Mouse (Mus musculus): ENCODE measurements at regions not wholly inside any gene's neighbourhood (a gene's known extent, or its start where the extent isn't known, plus 50 kb on each side); places are given as distances from the start of the nearest gene placed in this dataset.

DNA sequence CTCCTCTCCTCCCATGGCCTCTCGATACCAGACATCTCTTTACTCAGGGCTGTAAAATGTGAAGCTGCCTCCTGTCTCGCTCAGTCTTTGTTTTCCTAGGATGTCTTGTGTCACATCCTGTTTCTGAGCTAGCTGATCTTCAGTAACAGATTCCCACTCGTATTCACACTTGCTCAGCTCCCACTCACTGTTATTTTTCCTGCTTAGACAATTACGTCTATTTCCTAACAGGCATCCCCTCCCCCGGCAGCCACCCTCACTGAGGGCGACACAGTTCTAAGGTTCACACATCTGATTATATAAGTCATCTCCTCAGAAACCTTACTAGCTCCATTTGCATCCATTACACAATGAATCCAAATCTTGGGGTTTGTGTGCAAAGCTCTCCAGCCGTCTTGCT, 74.9 kb upstream of the Pde7b start:
- no peak for ATAC-seq (replicated peaks; ENCODE audit: insufficient number of reproducible peaks, low FRiP score, low TSS enrichment, poor library complexity, severe bottlenecking)

DNA sequence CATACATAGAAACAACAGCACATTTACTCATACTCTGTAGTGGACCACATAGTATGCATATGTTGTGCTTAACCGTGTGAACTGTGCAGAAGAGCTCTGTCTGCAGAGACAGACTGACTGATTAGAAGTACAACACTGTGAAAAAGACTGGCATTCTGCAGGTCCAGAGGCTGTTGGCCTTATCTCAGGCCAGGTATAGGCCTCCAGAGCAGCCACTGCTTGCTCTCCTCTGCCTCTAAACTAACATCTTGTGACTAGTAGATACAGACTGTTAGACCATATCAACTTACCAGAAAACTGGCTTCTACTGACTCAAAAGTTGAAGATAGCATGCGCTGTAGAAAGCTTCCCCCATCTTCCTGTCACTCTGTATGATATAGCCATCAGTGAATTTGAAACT, 73.5 kb upstream of the Pde7b start:
- ATAC-seq (replicated peaks; ENCODE audit: insufficient number of reproducible peaks, low FRiP score, low TSS enrichment, poor library complexity, severe bottlenecking) = no peak

DNA sequence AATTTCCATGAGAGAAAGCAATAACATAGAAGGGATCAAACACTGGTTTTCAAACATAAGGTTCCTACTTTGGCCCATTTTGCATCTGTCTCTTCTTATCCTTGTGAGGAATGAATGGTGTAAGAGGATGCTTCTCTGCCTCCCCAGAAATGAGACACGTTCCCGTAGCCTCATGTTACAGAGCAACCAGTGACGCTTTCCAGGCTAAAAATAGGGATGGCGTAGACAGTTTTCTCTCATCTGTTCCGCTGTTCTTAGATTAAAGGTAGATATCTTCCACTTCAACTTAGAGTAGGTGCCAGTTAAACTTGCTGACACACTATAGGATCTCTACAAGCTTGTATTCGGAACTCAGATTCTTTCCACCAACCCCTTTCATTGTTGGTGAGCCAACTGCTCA, 69.1 kb upstream of the Pde7b start:
- no peak for ATAC-seq (replicated peaks; ENCODE audit: insufficient number of reproducible peaks, low FRiP score, low TSS enrichment, poor library complexity, severe bottlenecking)

DNA sequence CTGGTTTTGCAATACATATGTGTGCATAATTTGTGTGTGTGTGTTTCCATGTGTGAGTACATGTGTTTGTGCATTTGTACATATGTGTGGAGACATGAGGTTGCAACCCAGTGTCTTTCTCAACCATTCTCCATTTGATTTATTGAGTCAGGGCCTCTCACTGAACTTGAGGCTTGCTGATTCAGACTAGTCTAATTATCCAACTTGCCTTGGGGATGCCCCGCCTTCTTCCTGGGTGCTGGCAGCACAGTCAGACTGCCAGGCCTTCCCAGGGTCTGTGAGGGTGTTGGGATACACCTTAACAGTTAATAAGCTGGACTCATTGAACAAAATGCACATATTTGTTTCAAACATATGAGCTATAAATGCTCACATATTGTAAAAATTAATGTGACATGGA, 56.1 kb upstream of the Pde7b start:
- no peak for ATAC-seq (replicated peaks; ENCODE audit: insufficient number of reproducible peaks, low FRiP score, low TSS enrichment, poor library complexity, severe bottlenecking)

DNA sequence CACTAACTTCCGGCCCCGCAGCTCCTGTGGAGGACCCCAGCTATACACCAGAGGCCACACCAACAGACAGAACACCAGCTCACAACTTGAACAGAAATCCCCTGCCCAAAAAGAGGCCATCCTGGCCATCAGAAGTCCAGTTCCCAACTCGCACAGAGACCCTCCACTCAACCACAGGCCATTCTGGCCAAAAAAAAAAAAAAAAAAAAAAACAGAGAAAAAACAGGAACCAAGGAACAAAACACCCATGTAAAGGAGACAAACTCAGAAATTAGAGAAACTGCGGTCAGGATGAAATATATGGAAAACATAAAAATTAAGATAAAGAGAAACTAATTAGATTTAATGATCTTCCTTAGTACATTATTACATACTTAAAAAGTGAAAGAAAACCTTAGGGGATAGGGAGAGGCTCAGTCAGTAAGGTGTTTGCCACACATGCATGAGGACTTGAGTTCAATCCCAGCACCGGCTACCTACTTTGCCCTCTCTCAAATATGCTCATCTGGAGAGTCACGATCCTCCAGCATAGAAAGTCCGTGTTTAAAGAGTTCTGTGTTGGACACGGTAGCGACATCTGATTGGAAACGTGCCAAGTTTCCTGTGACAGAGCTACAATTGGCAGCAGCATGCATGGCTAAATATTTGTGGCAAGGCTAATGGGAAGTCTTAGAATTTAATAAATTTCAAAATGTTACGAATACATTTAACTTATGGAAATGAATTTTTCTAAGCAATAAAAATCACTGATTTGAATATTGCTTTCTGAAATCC, 51.9 kb upstream of the Pde7b start:
- ATAC-seq (replicated peaks; ENCODE audit: insufficient number of reproducible peaks, low FRiP score, low TSS enrichment, poor library complexity, severe bottlenecking) = no peak

DNA sequence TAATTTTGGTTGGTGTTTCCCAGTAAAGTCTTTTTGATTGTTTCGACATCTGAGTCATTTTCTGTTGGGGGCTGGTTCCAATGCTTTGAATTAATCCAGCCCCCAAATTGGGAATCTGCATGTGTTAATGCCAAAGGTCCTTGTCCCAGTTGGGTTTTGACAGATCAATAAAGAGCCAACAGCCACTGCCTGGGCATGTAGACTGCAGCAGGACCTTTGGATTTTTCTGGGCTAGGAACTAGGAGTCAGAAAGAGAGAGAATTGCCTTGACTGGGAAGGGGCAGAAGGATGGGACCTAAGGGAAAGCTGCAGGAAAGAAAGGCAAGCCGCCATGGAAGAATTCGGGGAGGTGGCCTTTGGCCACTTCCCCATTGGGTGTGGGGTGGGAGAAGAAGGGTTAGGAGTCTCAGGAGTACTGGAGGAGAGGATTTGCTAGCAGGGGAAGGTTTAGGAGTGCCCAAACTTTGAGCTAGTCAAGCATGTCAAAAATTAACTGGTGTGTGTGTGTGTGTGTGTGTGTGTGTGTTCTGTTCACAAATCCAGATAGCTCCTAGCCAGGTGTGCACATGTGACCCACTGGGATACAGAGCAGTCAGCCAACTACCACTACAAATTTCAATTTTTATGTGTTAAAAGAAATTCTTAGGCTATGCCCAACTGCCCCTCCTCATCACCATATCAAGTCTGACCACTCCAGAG, 51.0 kb upstream of the Pde7b start:
- no peak for ATAC-seq (replicated peaks; ENCODE audit: insufficient number of reproducible peaks, low FRiP score, low TSS enrichment, poor library complexity, severe bottlenecking)
